Mouse (Mus musculus) midbrain, embryonic 10.5 days (tissue): Measurements from ENCODE around the gene Agap1. TPM values are rescaled to one million over a fixed set of nuclear protein-coding genes. Genes with fewer than 3 reads are reported as not detected.

Source experiments
- DNase-seq: peaks from one replicate; pipeline ENCODE4 v3.0.0-alpha.2; 2017; ENCODE audit warnings: low spot score
- H3K27ac ChIP-seq: fragments of 300-500 bp; sonication (generic); replicated peaks from 2 replicates; pipeline ENCODE4 v1.5.1; 2016; ENCODE audit warnings: mild to moderate bottlenecking
- H3K27me3 ChIP-seq: fragments of 300-500 bp; sonication (generic); 2 replicates; pipeline ENCODE4 v1.6.1; 2016; ENCODE audit warnings: low read depth, mild to moderate bottlenecking; ENCODE audit not compliant: poor library complexity, severe bottlenecking
- H3K36me3 ChIP-seq: fragments of 300-500 bp; sonication (generic); 2 replicates; pipeline ENCODE4 v1.6.1; 2016; ENCODE audit warnings: mild to moderate bottlenecking, moderate library complexity
- H3K4me1 ChIP-seq: fragments of 300-500 bp; sonication (generic); 2 replicates; pipeline ENCODE4 v1.6.1; 2016
- H3K4me3 ChIP-seq: fragments of 300-500 bp; sonication (generic); 2 replicates; pipeline ENCODE4 v1.5.1; 2016; ENCODE audit warnings: mild to moderate bottlenecking, moderate library complexity
- H3K9me3 ChIP-seq: fragments of 300-500 bp; sonication (generic); replicated peaks from 2 replicates; pipeline ENCODE4 v1.6.1; 2016; ENCODE audit warnings: mild to moderate bottlenecking
- WGBS: fragments of 180-500 bp; shearing (Covaris S2); methylation state at CpG from one replicate; pipeline ENCODE4 v1.1.7; 2016; 5-methylcytosine and 5-hydroxymethylcytosine counted together
- polyA plus RNA-seq: library from polyadenylated mRNA; unstranded; fragments of >200 nt; fragmentation: Nextera tagmentation; extraction: Ambion mirVana; gene quantifications from 2 replicates; pipeline ENCODE4 v1.2.1, GENCODE M21; 2016

The Agap1 gene
- polyA plus RNA-seq, 1 experiment from 2014 or later = 16.6 TPM

GRCm38 (mm10) chr1:89467321-89468069, 12.9 kb downstream of the Agap1 start:
- peaks cover 5% of the 10 kb centered on the region; the same call in 1 of the 2 replicates for H3K9me3 ChIP-seq
- DNase-seq = peak; percentile 46
- peak overlapping the region; percentile 77 for H3K27ac ChIP-seq
- WGBS = 22% methylated on average over 6 of the region's 6 CpGs
- no peaks in the 10 kb centered on the region for H3K27me3 ChIP-seq
- H3K4me1 ChIP-seq = peaks cover 82% of the 10 kb centered on the region
- H3K4me3 ChIP-seq = peak overlapping the region; percentile 21; the same call in 1 of the 2 replicates
- no peaks in the 10 kb centered on the region for H3K36me3 ChIP-seq

GRCm38 (mm10) chr1:89468141-89468540, 13.5 kb downstream of the Agap1 start:
- H3K4me3 ChIP-seq = peak overlapping the region; percentile 21; the same call in 1 of the 2 replicates
- no peaks in the 10 kb centered on the region for H3K27me3 ChIP-seq
- peaks cover 82% of the 10 kb centered on the region for H3K4me1 ChIP-seq
- WGBS = 70% methylated on average over 3 of the region's 3 CpGs
- peak overlapping the region; percentile 77 for H3K27ac ChIP-seq
- peaks cover 5% of the 10 kb centered on the region; the same call in 1 of the 2 replicates for H3K9me3 ChIP-seq
- no peak for DNase-seq
- H3K36me3 ChIP-seq = no peaks in the 10 kb centered on the region

- H3K27me3 ChIP-seq = no peaks in the 10 kb centered on the region
- no peak for DNase-seq
- 86% methylated on average over 4 of the region's 4 CpGs for WGBS
- no peaks in the 10 kb centered on the region for H3K9me3 ChIP-seq
- H3K36me3 ChIP-seq = no peaks in the 10 kb centered on the region
- H3K4me3 ChIP-seq = no peak overlapping the region
- peaks cover 79% of the 10 kb centered on the region for H3K4me1 ChIP-seq
- peak overlapping the region; percentile 53; the same call in 1 of the 2 replicates for H3K27ac ChIP-seq
These were observed 16.8 kb downstream of the Agap1 start for GRCm38 (mm10) chr1:89471430-89471829.

GRCm38 (mm10) chr1:89471891-89472290, 17.3 kb downstream of the Agap1 start:
- no peaks in the 10 kb centered on the region for H3K27me3 ChIP-seq
- peaks cover 74% of the 10 kb centered on the region for H3K4me1 ChIP-seq
- H3K27ac ChIP-seq = no peak overlapping the region
- no peak overlapping the region for H3K4me3 ChIP-seq
- no peaks in the 10 kb centered on the region for H3K9me3 ChIP-seq
- 82% methylated on average over 9 of the region's 9 CpGs for WGBS
- no peaks in the 10 kb centered on the region for H3K36me3 ChIP-seq
- DNase-seq = no peak

GRCm38 (mm10) chr1:89473946-89474345, 19.3 kb downstream of the Agap1 start:
- WGBS = 88% methylated on average over 5 of the region's 5 CpGs
- Histone ChIP-seq H3K27ac (no peak overlapping the region), H3K4me3 (no peak overlapping the region), H3K36me3 (no peaks in the 10 kb centered on the region), H3K9me3 (no peaks in the 10 kb centered on the region), H3K4me1 (peaks cover 56% of the 10 kb centered on the region), H3K27me3 (no peaks in the 10 kb centered on the region)
- DNase-seq = no peak

- no peaks in the 10 kb centered on the region for H3K27me3 ChIP-seq
- H3K4me1 ChIP-seq = peaks cover 49% of the 10 kb centered on the region
- H3K36me3 ChIP-seq = no peaks in the 10 kb centered on the region
These were observed 20.2 kb downstream of the Agap1 start for GRCm38 (mm10) chr1:89474853-89475252.

GRCm38 (mm10) chr1:89477033-89477432, 22.4 kb downstream of the Agap1 start:
- Histone ChIP-seq H3K27ac (no peak overlapping the region), H3K27me3 (no peaks in the 10 kb centered on the region), H3K36me3 (no peaks in the 10 kb centered on the region), H3K4me1 (peaks cover 55% of the 10 kb centered on the region), H3K4me3 (no peak overlapping the region), H3K9me3 (no peaks in the 10 kb centered on the region)
- DNase-seq = no peak
- 94% methylated on average over 5 of the region's 5 CpGs for WGBS

More at GRCm38 (mm10) chr1:89474853-89475252, 20.2 kb downstream of the Agap1 start:
- DNase-seq = no peak
- no peak overlapping the region for H3K4me3 ChIP-seq
- peak overlapping the region; percentile 35; the same call in 1 of the 2 replicates for H3K27ac ChIP-seq
- WGBS = 82% methylated on average over 9 of the region's 9 CpGs
- H3K9me3 ChIP-seq = no peaks in the 10 kb centered on the region

- H3K9me3 ChIP-seq = no peaks in the 10 kb centered on the region
- H3K4me1 ChIP-seq = peaks cover 55% of the 10 kb centered on the region
- no peaks in the 10 kb centered on the region for H3K27me3 ChIP-seq
- no peaks in the 10 kb centered on the region for H3K36me3 ChIP-seq
- WGBS = 93% methylated on average over 4 of the region's 4 CpGs
- no peak for DNase-seq
- no peak overlapping the region for H3K4me3 ChIP-seq
- no peak overlapping the region for H3K27ac ChIP-seq
These were observed 24.2 kb downstream of the Agap1 start for GRCm38 (mm10) chr1:89478571-89479460.

- Histone ChIP-seq H3K27me3 (no peaks in the 10 kb centered on the region), H3K36me3 (no peaks in the 10 kb centered on the region), H3K27ac (peak overlapping the region; percentile 43; the same call in 1 of the 2 replicates), H3K4me1 (peaks cover 50% of the 10 kb centered on the region), H3K4me3 (no peak overlapping the region), H3K9me3 (no peaks in the 10 kb centered on the region)
- 76% methylated on average over 9 of the region's 9 CpGs for WGBS
- DNase-seq = no peak
These were observed 26.5 kb downstream of the Agap1 start for GRCm38 (mm10) chr1:89481154-89481553.

- WGBS = 77% methylated on average over 5 of the region's 5 CpGs
- no peaks in the 10 kb centered on the region for H3K27me3 ChIP-seq
- H3K9me3 ChIP-seq = no peaks in the 10 kb centered on the region
- no peak for DNase-seq
- no peak overlapping the region for H3K27ac ChIP-seq
- no peak overlapping the region for H3K4me3 ChIP-seq
- H3K36me3 ChIP-seq = no peaks in the 10 kb centered on the region
- peaks cover 57% of the 10 kb centered on the region for H3K4me1 ChIP-seq
These were observed 28.2 kb downstream of the Agap1 start for GRCm38 (mm10) chr1:89482812-89483211.

GRCm38 (mm10) chr1:89486891-89487290, 32.3 kb downstream of the Agap1 start:
- no peak for DNase-seq
- no peaks in the 10 kb centered on the region for H3K27me3 ChIP-seq
- no peak overlapping the region for H3K4me3 ChIP-seq
- no peaks in the 10 kb centered on the region for H3K36me3 ChIP-seq
- peaks cover 53% of the 10 kb centered on the region for H3K4me1 ChIP-seq
- 95% methylated on average over 6 of the region's 6 CpGs for WGBS
- no peak overlapping the region for H3K27ac ChIP-seq
- H3K9me3 ChIP-seq = no peaks in the 10 kb centered on the region

GRCm38 (mm10) chr1:89489111-89489971, 34.7 kb downstream of the Agap1 start:
- no peaks in the 10 kb centered on the region for H3K27me3 ChIP-seq
- H3K9me3 ChIP-seq = no peaks in the 10 kb centered on the region
- DNase-seq = no peak
- WGBS = 84% methylated on average over 17 of the region's 17 CpGs
- H3K4me1 ChIP-seq = peaks cover 39% of the 10 kb centered on the region
- no peaks in the 10 kb centered on the region; the same call in 1 of the 2 replicates for H3K36me3 ChIP-seq
- no peak overlapping the region for H3K4me3 ChIP-seq
- H3K27ac ChIP-seq = no peak overlapping the region
